Mouse (Mus musculus) monocyte, adult 5-6 weeks (primary cell): ENCODE data around the gene Efcab5. TPM values are rescaled to one million over a fixed set of nuclear protein-coding genes. Genes with fewer than 3 reads are reported as not detected.
A peak's percentile ranks its signal among the peaks of the same experiment; 100 is the strongest.

Experiments
- ATAC-seq: fragments of 153-309, 156-312 bp; replicated peaks from 2 replicates; pipeline ENCODE4 v1.8.0; 2017; ENCODE audit warnings: mild to moderate bottlenecking; ENCODE audit not compliant: low TSS enrichment, insufficient number of reproducible peaks, severe bottlenecking, poor library complexity, low FRiP score
- total RNA-seq: library from RNA; stranded (forward); fragments of 200-1000, 200-491, 200-594 nt; gene quantifications from 3 replicates; pipeline ENCODE4 v1.2.3, GENCODE M21; 2017

Gene Efcab5
- total RNA-seq, 1 experiment from 2014 or later = 2.4 TPM

- no peak for ATAC-seq
Observed at GRCm38 (mm10) chr11:77182041-77182440, 6.7 kb downstream of the Efcab5 start.

- ATAC-seq = no peak
Observed at GRCm38 (mm10) chr11:77181528-77181927, 7.2 kb downstream of the Efcab5 start.

- ATAC-seq = no peak
Observed at GRCm38 (mm10) chr11:77180886-77181285, 7.9 kb downstream of the Efcab5 start.

GRCm38 (mm10) chr11:77179771-77180170 is 9.0 kb downstream of the Efcab5 start:
- no peak for ATAC-seq

GRCm38 (mm10) chr11:77174531-77174930 is 14.2 kb downstream of the Efcab5 start:
- ATAC-seq = no peak

GRCm38 (mm10) chr11:77173731-77174130 is 15.0 kb downstream of the Efcab5 start:
- ATAC-seq = no peak

- no peak for ATAC-seq
Observed at GRCm38 (mm10) chr11:77160744-77161143, 28.0 kb downstream of the Efcab5 start.

GRCm38 (mm10) chr11:77160341-77160740 is 28.4 kb downstream of the Efcab5 start:
- ATAC-seq = no peak

GRCm38 (mm10) chr11:77154214-77154613 is 34.6 kb downstream of the Efcab5 start:
- no peak for ATAC-seq

- ATAC-seq = no peak
Observed at GRCm38 (mm10) chr11:77150806-77151205, 38.0 kb downstream of the Efcab5 start.

- peak; percentile 40; the same call in 1 of the 2 replicates for ATAC-seq
Observed at GRCm38 (mm10) chr11:77149783-77150630, 38.8 kb downstream of the Efcab5 start.

GRCm38 (mm10) chr11:77148774-77149173 is 40.0 kb downstream of the Efcab5 start:
- ATAC-seq = no peak

GRCm38 (mm10) chr11:77147753-77148152 is 41.0 kb downstream of the Efcab5 start:
- ATAC-seq = no peak

GRCm38 (mm10) chr11:77145423-77145822 is 43.3 kb downstream of the Efcab5 start:
- no peak for ATAC-seq

- no peak for ATAC-seq
Observed at GRCm38 (mm10) chr11:77141938-77142337, 46.8 kb downstream of the Efcab5 start.

- no peak for ATAC-seq
Observed at GRCm38 (mm10) chr11:77139976-77140375, 48.8 kb downstream of the Efcab5 start.

GRCm38 (mm10) chr11:77133450-77133849 is 55.3 kb downstream of the Efcab5 start:
- no peak for ATAC-seq

GRCm38 (mm10) chr11:77132580-77132979 is 56.2 kb downstream of the Efcab5 start:
- peak; percentile 53; the same call in 1 of the 2 replicates for ATAC-seq

GRCm38 (mm10) chr11:77128562-77128961 is 60.2 kb downstream of the Efcab5 start:
- no peak for ATAC-seq

GRCm38 (mm10) chr11:77111141-77111540 is 77.6 kb downstream of the Efcab5 start:
- ATAC-seq = no peak
